Mouse (Mus musculus): Measurements from ENCODE around the gene Bcl2l2.

Gene Bcl2l2

DNA sequence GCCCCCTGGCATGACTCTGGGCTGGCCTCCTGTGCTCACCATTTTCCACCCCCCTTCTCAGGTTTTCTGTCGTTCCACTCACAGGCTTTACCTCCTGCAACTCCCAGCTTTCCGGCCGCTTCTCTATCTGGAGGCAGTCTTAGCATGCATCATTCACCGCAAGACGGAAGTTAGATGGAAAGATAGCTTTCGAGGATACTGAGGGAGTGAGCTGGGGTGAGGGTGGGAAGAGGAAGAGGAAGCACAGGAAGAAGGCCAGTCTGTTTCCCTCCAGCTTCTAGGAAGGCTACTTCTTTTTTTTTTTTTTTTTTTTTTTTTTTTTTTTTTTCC is 53.6 kb downstream of the Bcl2l2 start:
- DNase-seq (ENCODE audit: low spot score): no peak

DNA sequence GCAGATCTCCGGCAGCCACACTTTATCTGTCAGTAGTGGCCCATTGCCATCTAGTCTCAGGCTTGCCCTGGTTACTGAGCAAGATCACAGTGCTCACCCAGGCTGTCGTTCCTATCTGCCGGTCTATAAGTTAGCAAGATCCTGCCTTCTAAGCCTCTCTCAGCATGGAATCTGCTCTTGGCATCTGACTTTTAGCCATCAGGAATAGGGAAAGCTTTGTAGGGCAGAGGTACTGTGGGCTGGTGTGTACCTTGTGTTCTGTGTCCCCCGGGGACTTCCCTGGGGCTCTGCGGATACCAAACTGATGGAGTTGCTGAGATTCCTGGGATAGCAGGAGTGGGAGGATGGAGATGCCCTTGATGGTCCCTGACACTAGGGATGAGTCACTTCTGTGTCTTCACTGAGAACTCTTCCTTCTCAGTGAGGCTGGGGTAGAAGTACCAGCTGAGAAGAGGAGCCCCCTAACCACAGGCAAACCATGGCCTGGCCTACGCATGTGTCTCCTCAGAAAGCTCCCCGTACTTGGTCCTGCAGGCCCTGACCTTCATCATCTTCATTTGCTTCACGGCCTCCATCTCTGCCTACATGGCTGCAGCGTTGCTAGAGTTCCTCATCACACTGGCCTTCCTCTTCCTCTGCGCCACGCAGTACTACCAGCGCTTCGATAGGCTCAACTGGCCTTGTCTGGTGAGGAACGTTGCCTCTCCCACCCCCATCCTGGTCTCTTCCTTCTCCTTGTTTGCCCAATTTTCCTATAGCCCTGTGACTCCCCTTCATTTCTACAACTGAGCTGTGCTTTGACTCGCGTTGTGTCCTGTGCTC is 54.4 kb downstream of the Bcl2l2 start:
- DNase-seq (ENCODE audit: low spot score): no peak
